Mouse (Mus musculus) testis, adult 2 months (tissue): Measurements from ENCODE around the gene Ftcd.

ENCODE experiments used
- CTCF ChIP-seq: fragments of 200-500 bp; IDR thresholded peaks from 2 replicates; pipeline ENCODE4 v1.5.1; 2012; ENCODE audit warnings: low read depth, mild to moderate bottlenecking, inconsistent platforms, low read length, moderate library complexity; ENCODE audit not compliant: control insufficient read depth, insufficient read depth, insufficient replicate concordance
- POLR2A ChIP-seq: fragments of 200-500 bp; IDR thresholded peaks from 2 replicates; pipeline ENCODE4 v1.6.1; 2012; ENCODE audit warnings: low read depth, mild to moderate bottlenecking, inconsistent platforms, low read length, moderate library complexity; ENCODE audit not compliant: control insufficient read depth

- TF ChIP-seq CTCF (no peak), POLR2A (no peak)
Measured at GRCm38 (mm10) chr10:76623734-76624133, 48.3 kb downstream of the Ftcd start.
